Mouse (Mus musculus) intestine, embryonic 16.5 days (tissue): Measurements from ENCODE around the gene Rtn4rl1. TPM values are rescaled to one million over a fixed set of nuclear protein-coding genes. Genes with fewer than 3 reads are reported as not detected.
"Not testable (repeated sequence)": the region's sequence is repeated elsewhere in the genome, so short reads cannot be mapped to it uniquely, and the experiment has no call there.

ENCODE experiments used
- ATAC-seq: fragments of 200-750 bp; cut with Nextera tagmentation; 2 replicates; pipeline ENCODE4 v1.8.0; 2017; ENCODE audit warnings: moderate TSS enrichment, moderate library complexity
- H3K27ac ChIP-seq: fragments of 300-500 bp; sonication (generic); 2 replicates; pipeline ENCODE4 v1.5.1; 2014; ENCODE audit warnings: mild to moderate bottlenecking, low read length
- H3K27me3 ChIP-seq: fragments of 300-500 bp; sonication (generic); replicated peaks from 2 replicates; pipeline ENCODE4 v1.6.1; 2014; ENCODE audit warnings: low read length, control low read depth, mixed read lengths; ENCODE audit not compliant: control insufficient read depth, insufficient read depth
- H3K36me3 ChIP-seq: fragments of 300-500 bp; sonication (generic); 2 replicates; pipeline ENCODE4 v1.6.1; 2014; ENCODE audit warnings: low read length, control low read depth; ENCODE audit not compliant: control insufficient read depth, insufficient read depth
- H3K4me1 ChIP-seq: fragments of 300-500 bp; sonication (generic); 2 replicates; pipeline ENCODE4 v1.6.1; 2014; ENCODE audit warnings: low read length, control low read depth, mixed read lengths; ENCODE audit not compliant: control insufficient read depth, insufficient read depth
- H3K4me2 ChIP-seq: fragments of 300-500 bp; sonication (generic); 2 replicates; pipeline ENCODE4 v1.6.1; 2014; ENCODE audit warnings: low read depth, low read length, control low read depth
- H3K4me3 ChIP-seq: fragments of 300-500 bp; sonication (generic); 2 replicates; pipeline ENCODE4 v1.5.1; 2014; ENCODE audit warnings: mild to moderate bottlenecking, low read length
- H3K9ac ChIP-seq: fragments of 300-500 bp; sonication (generic); 2 replicates; pipeline ENCODE4 v1.6.1; 2014; ENCODE audit warnings: low read depth, low read length
- H3K9me3 ChIP-seq: fragments of 300-500 bp; sonication (generic); 2 replicates; pipeline ENCODE4 v1.6.1; 2016; ENCODE audit warnings: low read length, control low read depth; ENCODE audit not compliant: control insufficient read depth
- WGBS: fragments of 180-500 bp; shearing (Covaris S2); extraction: QIAGEN DNeasy Blood & Tissue Kit; methylation state at CpG from one replicate; pipeline ENCODE4 v1.1.7; 2014; 5-methylcytosine and 5-hydroxymethylcytosine counted together
- polyA plus RNA-seq: library from polyadenylated mRNA; unstranded; fragments of >200 nt; fragmentation: Nextera tagmentation; extraction: Ambion mirVana; gene quantifications from 2 replicates; pipeline ENCODE4 v1.2.1, GENCODE M21; 2015

Gene Rtn4rl1
- polyA plus RNA-seq, 1 experiment from 2014 or later = 1.5 TPM

GRCm38 (mm10) chr11:75281380-75282256 is 88.0 kb downstream of the Rtn4rl1 start:
- Histone ChIP-seq H3K4me1 (peaks cover 15% of the 10 kb centered on the region), H3K27ac (no peak overlapping the region), H3K27me3 (peaks cover 24% of the 10 kb centered on the region), H3K4me2 (peak overlapping the region; percentile 30), H3K4me3 (peak overlapping the region; percentile 23), H3K36me3 (no peaks in the 10 kb centered on the region), H3K9me3 (no peaks in the 10 kb centered on the region), H3K9ac (no peak overlapping the region)
- WGBS = 9% methylated on average over 29 of the region's 29 CpGs
- ATAC-seq = no peak

- H3K4me1 ChIP-seq = peaks cover 15% of the 10 kb centered on the region
- no peak overlapping the region for H3K27ac ChIP-seq
- H3K27me3 ChIP-seq = peaks cover 24% of the 10 kb centered on the region
- 0 out of 2 replicates have a peak overlapping the region, but pooled peaks have one; percentile 30 for H3K4me2 ChIP-seq
- WGBS = 14% methylated on average over 13 of the region's 13 CpGs
- no peak overlapping the region for H3K9ac ChIP-seq
- peak overlapping the region; percentile 5; the same call in 1 of the 2 replicates for H3K4me3 ChIP-seq
- ATAC-seq = no peak
- H3K36me3 ChIP-seq = no peaks in the 10 kb centered on the region
- no peaks in the 10 kb centered on the region for H3K9me3 ChIP-seq
Measured at GRCm38 (mm10) chr11:75282496-75283120, 89.0 kb downstream of the Rtn4rl1 start.

DNA sequence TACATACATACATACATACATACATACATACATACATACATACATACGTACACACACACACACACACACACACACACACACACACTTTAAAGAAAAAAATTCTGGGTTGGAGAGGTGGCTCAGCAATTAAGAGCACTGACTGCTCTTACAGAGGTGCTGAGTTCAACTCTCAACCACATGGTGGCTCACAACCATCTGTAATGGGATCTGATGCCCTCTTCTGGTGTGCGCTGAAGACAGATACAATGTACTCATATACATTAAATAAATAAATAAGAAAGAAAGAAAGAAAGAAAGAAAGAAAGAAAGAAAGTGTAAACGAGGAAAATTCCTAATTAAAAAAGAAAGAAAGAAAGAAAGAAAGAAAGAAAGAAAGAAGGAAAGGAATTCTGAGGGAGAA is 90.2 kb downstream of the Rtn4rl1 start:
- 73% methylated on average over 3 of the region's 3 CpGs for WGBS
- not testable (repeated sequence) for H3K36me3 ChIP-seq, H3K4me2 ChIP-seq

GRCm38 (mm10) chr11:75285893-75286467 is 92.4 kb downstream of the Rtn4rl1 start:
- Histone ChIP-seq H3K9ac (no peak overlapping the region), H3K27ac (no peak overlapping the region), H3K4me3 (no peak overlapping the region), H3K4me1 (peaks cover 7% of the 10 kb centered on the region), H3K27me3 (peaks cover 17% of the 10 kb centered on the region), H3K9me3 (no peaks in the 10 kb centered on the region), H3K4me2 (no peak overlapping the region), H3K36me3 (no peaks in the 10 kb centered on the region)
- no peak for ATAC-seq
- 50% methylated on average over 4 of the region's 4 CpGs for WGBS

More for the DNA sequence above, 90.2 kb downstream of the Rtn4rl1 start:
- H3K27me3 ChIP-seq = peaks cover 24% of the 10 kb centered on the region
- H3K27ac ChIP-seq, H3K4me3 ChIP-seq, ATAC-seq, H3K9me3 ChIP-seq, H3K9ac ChIP-seq: not testable (repeated sequence)
- H3K4me1 ChIP-seq = peaks cover 15% of the 10 kb centered on the region

DNA sequence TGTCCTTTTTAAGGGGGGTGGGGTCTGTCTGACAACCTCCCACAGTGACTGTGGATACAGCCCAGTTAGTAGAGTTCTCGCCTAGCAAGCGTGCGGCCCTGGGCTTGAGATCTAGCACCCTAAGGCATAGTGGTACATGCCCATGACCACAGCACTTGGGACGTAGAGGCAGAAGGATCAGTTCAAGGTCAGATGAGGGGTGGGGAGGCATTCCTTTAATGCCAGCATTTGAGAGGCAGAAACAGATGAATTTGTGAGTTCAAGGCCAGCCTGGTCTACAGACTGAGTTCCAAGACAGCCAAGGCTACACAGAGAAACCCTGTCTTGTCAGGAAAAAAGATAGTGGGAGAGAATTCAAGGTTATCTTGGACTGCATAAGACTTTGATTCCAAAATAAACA is 93.3 kb downstream of the Rtn4rl1 start:
- 90% methylated on average over 4 of the region's 4 CpGs for WGBS
- H3K4me1 ChIP-seq = peaks cover 2% of the 10 kb centered on the region
- no peak overlapping the region for H3K27ac ChIP-seq
- H3K9me3 ChIP-seq = no peaks in the 10 kb centered on the region
- ATAC-seq = no peak
- H3K4me2 ChIP-seq = no peak overlapping the region
- H3K4me3 ChIP-seq = no peak overlapping the region
- peaks cover 10% of the 10 kb centered on the region; the same call in 1 of the 2 replicates for H3K27me3 ChIP-seq
- H3K9ac ChIP-seq = no peak overlapping the region
- H3K36me3 ChIP-seq = no peaks in the 10 kb centered on the region

- Histone ChIP-seq H3K9ac (no peak overlapping the region), H3K4me1 (no peaks in the 10 kb centered on the region), H3K36me3 (no peaks in the 10 kb centered on the region), H3K9me3 (no peaks in the 10 kb centered on the region), H3K27me3 (peaks cover 3% of the 10 kb centered on the region; the same call in 1 of the 2 replicates), H3K4me3 (no peak overlapping the region), H3K27ac (no peak overlapping the region), H3K4me2 (no peak overlapping the region)
- WGBS = 82% methylated on average over 10 of the region's 10 CpGs
- ATAC-seq = no peak
Measured at GRCm38 (mm10) chr11:75287940-75288339, 94.4 kb downstream of the Rtn4rl1 start.

- no peak for ATAC-seq
- Histone ChIP-seq H3K4me1 (no peaks in the 10 kb centered on the region; the same call in 1 of the 2 replicates), H3K27me3 (peaks cover under 1% of the 10 kb centered on the region; the same call in 1 of the 2 replicates), H3K9me3 (no peaks in the 10 kb centered on the region), H3K9ac (no peak overlapping the region), H3K4me2 (no peak overlapping the region), H3K27ac (no peak overlapping the region), H3K36me3 (no peaks in the 10 kb centered on the region), H3K4me3 (no peak overlapping the region)
- WGBS = 83% methylated on average over 8 of the region's 8 CpGs
Measured at GRCm38 (mm10) chr11:75288517-75288916, 94.9 kb downstream of the Rtn4rl1 start.

DNA sequence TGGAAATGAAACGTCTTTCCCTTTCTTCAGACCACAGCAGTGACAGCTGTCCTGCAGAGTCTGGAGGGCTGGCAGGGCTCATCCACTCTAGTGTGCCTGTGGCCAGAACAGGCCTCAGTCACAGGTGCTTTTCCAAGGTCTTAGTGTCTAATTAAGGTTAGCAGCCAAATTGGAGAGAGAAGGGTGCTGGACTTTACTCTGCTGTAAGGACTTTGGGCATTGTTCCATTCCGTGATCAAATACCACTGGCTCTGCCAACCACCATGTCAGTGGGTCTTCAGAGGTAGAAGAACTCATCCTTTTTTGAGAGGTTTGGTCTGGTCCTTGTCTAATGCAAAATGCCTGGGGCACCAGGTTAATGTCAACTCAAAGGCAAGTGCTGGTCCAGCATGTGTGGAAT is 95.5 kb downstream of the Rtn4rl1 start:
- 64% methylated on average over 2 of the region's 2 CpGs for WGBS
- Histone ChIP-seq H3K27me3 (no peaks in the 10 kb centered on the region; the same call in 1 of the 2 replicates), H3K36me3 (no peaks in the 10 kb centered on the region), H3K4me3 (no peak overlapping the region), H3K9me3 (no peaks in the 10 kb centered on the region), H3K9ac (no peak overlapping the region), H3K4me1 (no peaks in the 10 kb centered on the region; the same call in 1 of the 2 replicates), H3K27ac (no peak overlapping the region), H3K4me2 (no peak overlapping the region)
- no peak for ATAC-seq
